Mouse (Mus musculus) liver, postnatal 0 days (tissue): Measurements from ENCODE around the gene Gcgr.

Experiments
- CTCF ChIP-seq: sonication (generic); IDR thresholded peaks from 2 replicates; pipeline ENCODE4 v1.5.1; 2016; ENCODE audit warnings: antibody characterized with exemption, low read depth
- EP300 ChIP-seq: IDR thresholded peaks from 2 replicates; pipeline ENCODE4 v1.6.1; 2016; ENCODE audit warnings: antibody characterized with exemption, low read depth, mild to moderate bottlenecking

- TF ChIP-seq CTCF, result no peak
- TF ChIP-seq EP300, result no peak
Measured at GRCm38 (mm10) chr11:120562949-120563348, 32.5 kb downstream of the Gcgr start.
